Mouse (Mus musculus): Measurements from ENCODE around the gene Ppp1r10. TPM values are rescaled to one million over a fixed set of nuclear protein-coding genes. Genes with fewer than 3 reads are reported as not detected.

The Ppp1r10 gene
- 59.3 TPM for polyA plus RNA-seq (2017; shearing (Covaris generic))

DNA sequence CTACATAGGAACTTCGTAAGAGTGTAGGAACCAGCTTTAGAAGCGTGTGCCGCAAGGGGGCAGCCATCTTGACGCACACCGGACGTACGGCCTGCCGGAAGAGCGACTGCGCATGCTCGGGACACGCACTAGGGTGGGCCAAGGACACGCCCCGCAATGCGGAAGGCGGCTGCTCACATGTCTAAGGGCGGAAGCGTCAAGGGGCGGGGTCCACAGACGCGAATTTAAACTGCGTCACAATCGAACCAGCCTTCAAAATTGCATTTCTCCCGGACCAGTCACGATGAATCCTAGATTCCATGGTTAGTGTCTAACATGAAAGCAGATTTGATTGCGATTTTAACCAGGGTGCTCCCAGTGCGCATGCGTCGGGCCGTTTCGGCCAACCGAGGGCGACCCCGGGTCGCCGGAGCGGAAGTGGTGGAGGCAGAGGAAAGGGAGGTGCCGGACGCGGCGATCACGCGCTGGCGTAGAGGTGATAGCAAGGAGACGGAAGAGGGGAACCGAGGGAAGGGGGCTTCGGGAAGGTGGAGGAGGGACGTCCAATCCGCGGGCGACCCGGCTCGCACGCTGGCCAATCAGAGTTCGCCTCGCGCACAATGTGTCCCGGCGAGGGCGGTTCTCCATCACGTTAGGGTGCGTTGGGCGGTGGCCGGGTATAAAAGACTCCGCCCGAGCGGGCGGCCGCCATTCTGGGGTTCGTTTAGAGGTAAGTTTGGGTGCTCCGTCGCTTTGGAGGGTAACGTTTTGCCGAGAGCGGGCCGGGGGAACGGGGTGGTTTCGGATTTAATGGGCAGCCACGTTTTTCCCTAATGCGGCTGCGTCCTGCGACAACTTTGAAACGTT lies at the start of gene Ppp1r10, which contains the start of gene Mrps18b:
Ppp1r10 (plus strand) TSS at position 138 of the 846 bp plus-strand sequence.
Mrps18b (minus strand) TSS at position 93 of the 846 bp plus-strand sequence.

DNA sequence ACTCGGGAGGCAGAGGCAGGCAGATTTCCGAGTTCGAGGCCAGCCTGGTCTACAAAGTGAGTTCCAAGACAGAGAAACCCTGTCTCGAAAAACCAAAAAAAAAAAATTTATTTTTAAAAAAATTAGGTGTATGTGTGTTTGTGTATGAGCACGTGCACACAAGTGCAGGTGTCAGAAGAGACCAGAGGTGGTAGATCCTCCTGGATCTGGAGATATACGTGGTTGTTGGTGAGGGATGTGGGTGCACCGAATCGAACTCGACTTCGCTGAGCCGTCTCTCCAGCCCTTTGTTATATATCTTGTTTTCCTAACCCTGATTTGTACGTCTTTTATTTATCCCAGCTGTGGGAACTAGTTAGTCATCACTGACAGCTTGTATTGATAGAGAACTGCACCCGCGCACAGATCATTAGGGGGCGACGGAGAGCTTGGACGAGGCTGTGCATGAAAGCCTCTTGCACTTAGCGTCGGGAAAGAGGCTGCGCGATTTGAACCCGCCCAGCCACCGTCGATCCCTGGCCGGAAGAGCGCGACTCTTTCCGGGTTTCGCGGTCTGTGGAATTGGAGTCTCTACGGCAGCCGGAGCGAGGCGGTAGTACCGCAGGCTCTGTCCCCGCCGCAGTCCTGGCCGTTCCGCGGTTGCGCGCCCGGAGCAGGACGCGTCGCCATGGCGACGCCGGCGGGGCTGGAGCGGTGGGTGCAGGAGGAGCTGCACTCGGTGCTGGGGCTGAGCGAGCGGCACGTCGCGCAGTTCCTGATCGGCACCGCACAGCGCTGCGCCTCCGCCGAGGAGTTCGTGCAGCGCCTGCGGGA lies 36.8 kb upstream of the Ppp1r10 start, which contains the start of gene Dhx16:
Dhx16 (plus strand) TSS at position 575 of the 813 bp plus-strand sequence.

DNA sequence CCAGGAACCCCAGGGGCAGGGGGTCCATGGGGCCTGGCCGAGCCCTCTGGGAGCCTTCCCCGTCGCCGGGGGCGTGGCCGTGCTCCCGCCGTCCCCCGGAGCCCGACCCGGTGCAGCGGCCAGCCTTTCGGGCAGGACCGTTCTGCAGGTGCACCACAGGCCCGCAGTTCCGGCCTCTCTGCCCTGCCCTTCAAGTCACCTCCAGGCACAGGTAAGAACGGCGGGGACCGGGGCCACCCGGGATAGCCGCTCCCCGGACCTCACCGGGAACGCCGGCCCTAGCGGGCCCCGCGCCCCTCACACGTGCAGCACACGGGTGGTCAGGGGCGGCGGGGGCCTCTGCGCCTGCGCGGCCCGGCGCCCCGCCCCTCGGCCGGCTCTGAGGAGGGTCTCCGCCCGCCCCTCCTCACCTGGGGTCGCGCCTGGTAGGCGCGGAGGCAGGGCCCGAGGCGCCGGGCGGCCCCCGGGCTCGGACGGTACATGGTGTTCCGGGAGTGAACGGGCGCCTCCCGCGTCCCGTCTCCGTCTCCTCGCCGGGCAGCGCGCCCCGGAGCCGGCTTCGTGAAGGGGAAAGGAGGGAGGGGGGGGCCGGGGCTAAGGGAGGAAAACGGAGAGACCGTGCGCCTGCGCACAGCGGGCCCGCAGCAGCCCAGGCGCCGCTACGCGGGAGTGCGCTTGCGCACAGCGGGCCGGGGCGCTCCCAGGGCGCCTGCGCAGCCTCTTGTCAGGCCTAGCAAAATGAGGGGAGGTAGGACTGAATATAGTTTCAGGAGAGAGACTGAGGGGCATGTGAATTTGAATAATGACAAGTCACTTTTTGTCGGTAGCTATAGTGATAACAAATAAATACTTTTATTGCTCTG lies 19.2 kb upstream of the Ppp1r10 start, which contains the start of gene 2310061I04Rik:
2310061I04Rik (minus strand) TSS at position 651 of the 863 bp plus-strand sequence.

GRCm38 (mm10) chr17:35909919-35910369 lies 6.3 kb upstream of the Ppp1r10 start, which contains the start of gene Atat1:
TSS of gene Atat1 (minus strand) at chr17:35910075.

GRCm38 (mm10) chr17:35969418-35970389 lies 53.5 kb downstream of the Ppp1r10 start, which contains the start of gene Abcf1:
TSS of gene Abcf1 (minus strand) at chr17:35969761.

GRCm38 (mm10) chr17:35979401-35980362 lies 63.4 kb downstream of the Ppp1r10 start, which contains the start of the genes Gnl1 and Prr3:
TSS of gene Gnl1 (plus strand) at chr17:35979851.
TSS of gene Prr3 (minus strand) at chr17:35980236.

Other genes with a start within 250 kb of the Ppp1r10 start
- gene Vars2, start 248.8 kb upstream of the Ppp1r10 start, polyA plus RNA-seq (2017; shearing (Covaris generic)) = 33.5 TPM
- 27.5 TPM for gene Gtf2h4, start 242.7 kb upstream of the Ppp1r10 start, polyA plus RNA-seq (2017; shearing (Covaris generic))
- 8.4 TPM for gene Ddr1, start 211.8 kb upstream of the Ppp1r10 start, polyA plus RNA-seq (2017; shearing (Covaris generic))
- 2.0 TPM for gene Ier3, start 94.8 kb upstream of the Ppp1r10 start, polyA plus RNA-seq (2017; shearing (Covaris generic))
- 55.9 TPM for gene Flot1, start 93.2 kb upstream of the Ppp1r10 start, polyA plus RNA-seq (2017; shearing (Covaris generic))
- gene Tubb5, start 78.1 kb upstream of the Ppp1r10 start, polyA plus RNA-seq (2017; shearing (Covaris generic)) = 127 TPM
- 23.5 TPM for gene Mdc1, start 74.9 kb upstream of the Ppp1r10 start, polyA plus RNA-seq (2017; shearing (Covaris generic))
- 29.0 TPM for gene Nrm, start 55.1 kb upstream of the Ppp1r10 start, polyA plus RNA-seq (2017; shearing (Covaris generic))
- 605 TPM for gene Ppp1r18, start 50.8 kb upstream of the Ppp1r10 start, polyA plus RNA-seq (2017; shearing (Covaris generic))
- 23.5 TPM for gene Dhx16, start 36.6 kb upstream of the Ppp1r10 start, polyA plus RNA-seq (2017; shearing (Covaris generic))
- gene 2310061I04Rik, start 19.0 kb upstream of the Ppp1r10 start, polyA plus RNA-seq (2017; shearing (Covaris generic)) = 40.7 TPM
- gene Atat1, start 6.4 kb upstream of the Ppp1r10 start, polyA plus RNA-seq (2017; shearing (Covaris generic)) = 22.1 TPM
- 85.8 TPM for gene Mrps18b, start within 50 bp of the Ppp1r10 start, polyA plus RNA-seq (2017; shearing (Covaris generic))
- gene Abcf1, start 53.3 kb downstream of the Ppp1r10 start, polyA plus RNA-seq (2017; shearing (Covaris generic)) = 174 TPM
- gene Gnl1, start 63.4 kb downstream of the Ppp1r10 start, polyA plus RNA-seq (2017; shearing (Covaris generic)) = 20.4 TPM
- 23.3 TPM for gene Prr3, start 63.8 kb downstream of the Ppp1r10 start, polyA plus RNA-seq (2017; shearing (Covaris generic))
- 19.4 TPM for gene H2-T24, start 104.1 kb downstream of the Ppp1r10 start, polyA plus RNA-seq (2017; shearing (Covaris generic))
- 776 TPM for gene H2-T23, start 116.4 kb downstream of the Ppp1r10 start, polyA plus RNA-seq (2017; shearing (Covaris generic))
- 250 TPM for gene H2-T22, start 126.3 kb downstream of the Ppp1r10 start, polyA plus RNA-seq (2017; shearing (Covaris generic))
- gene Gm6034, start 126.5 kb downstream of the Ppp1r10 start, polyA plus RNA-seq (2017; shearing (Covaris generic)) = 0.24 TPM
- gene Gm11127, start 141.9 kb downstream of the Ppp1r10 start, polyA plus RNA-seq (2017; shearing (Covaris generic)) = 0.30 TPM
- gene Gm19684, start 205.2 kb downstream of the Ppp1r10 start, polyA plus RNA-seq (2017; shearing (Covaris generic)) = 1.5 TPM
- gene Gm7030, start 213.0 kb downstream of the Ppp1r10 start, polyA plus RNA-seq (2017; shearing (Covaris generic)) = not detected

Data from inflammation-experienced regulatory T-cells, adult 16 weeks (primary cell).